Mouse (Mus musculus): ENCODE results near the gene Wtip. TPM values are rescaled to one million over a fixed set of nuclear protein-coding genes. Genes with fewer than 3 reads are reported as not detected.
"Not testable (repeated sequence)": the region's sequence is repeated elsewhere in the genome, so short reads cannot be mapped to it uniquely, and the experiment has no call there.

Gene Wtip
- 10 to 100 TPM; 24.4 to 28.6 TPM for total RNA-seq (2021)

DNA sequence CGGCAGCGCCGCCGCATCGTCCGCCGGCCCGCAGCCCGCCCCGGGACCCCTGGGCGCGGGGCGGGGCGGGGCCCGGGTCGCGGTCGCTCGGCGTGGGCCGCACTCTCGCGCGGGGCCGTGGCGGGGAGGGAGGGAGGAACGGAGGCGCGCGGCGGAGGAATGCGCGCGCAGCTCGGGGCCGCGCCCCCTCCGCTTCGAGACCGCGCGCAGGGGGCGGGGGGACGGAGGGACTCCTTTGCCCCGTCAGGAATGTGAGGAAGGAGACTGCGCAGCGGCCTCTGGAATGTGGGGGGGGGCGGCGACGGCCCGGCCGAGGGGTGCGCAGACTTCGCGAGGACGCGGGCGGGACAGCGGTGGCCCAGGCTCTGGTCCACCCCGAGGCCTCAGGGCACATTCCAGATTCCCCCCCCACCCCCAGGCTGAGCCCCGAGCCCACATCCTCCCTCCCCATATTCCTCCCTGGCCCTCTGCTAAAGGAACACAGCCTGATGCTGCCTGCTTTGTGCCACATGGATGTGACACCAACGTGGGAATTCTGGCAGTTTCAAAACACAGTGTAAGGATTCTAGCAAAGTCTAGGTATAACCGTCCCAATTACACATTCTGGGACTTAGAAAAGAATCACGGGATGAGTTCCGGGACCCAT lies at the start of gene Wtip:
Wtip (minus strand) TSS at position 152 of the 646 bp plus-strand sequence.
- peak; percentile 81 for DNase-seq
- intact Hi-C loops (cut with DNase I) = no loop called here

DNA sequence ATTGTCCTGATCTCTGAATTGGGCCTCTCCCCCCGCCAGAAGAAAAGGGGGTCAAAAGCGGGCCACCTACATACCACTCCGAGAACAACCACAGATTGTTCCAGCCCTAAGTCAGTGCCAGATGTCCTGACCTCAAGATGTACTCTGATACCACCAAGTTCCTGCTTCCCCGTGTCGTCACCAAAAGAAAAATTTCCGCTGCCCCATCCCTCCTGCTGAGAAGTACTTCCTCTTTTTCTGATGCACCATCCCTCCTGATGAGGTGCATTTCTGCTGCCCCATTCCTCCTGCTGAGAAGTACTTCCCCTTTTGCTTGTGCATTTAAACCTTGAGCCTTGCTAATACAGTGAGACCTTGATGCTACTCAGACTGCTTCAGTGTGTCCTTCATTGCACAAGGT lies 43.2 kb upstream of the Wtip start:
- DNase-seq; intact Hi-C loops (cut with DNase I): not testable (repeated sequence)

DNA sequence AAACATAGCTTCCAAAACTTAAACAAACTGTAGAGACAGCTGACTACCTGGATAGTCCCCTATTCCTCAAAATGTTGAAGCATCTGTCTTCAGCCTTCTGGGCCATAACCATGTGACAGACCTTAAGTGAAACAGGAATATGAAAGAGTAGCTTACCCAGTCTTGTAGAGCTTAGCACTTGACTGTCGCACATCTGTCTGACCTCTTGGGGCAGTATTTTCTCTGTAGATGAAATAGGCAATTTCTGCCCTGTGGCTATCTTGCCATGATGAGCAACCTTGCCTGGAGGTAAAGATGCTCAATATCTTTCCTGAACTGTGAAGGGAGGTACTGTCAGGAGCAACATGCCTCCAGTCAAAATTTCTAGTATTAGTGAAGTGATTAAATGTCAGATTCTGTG lies 39.2 kb upstream of the Wtip start:
- intact Hi-C loops (cut with DNase I) = no loop called here
- no peak for DNase-seq

- intact Hi-C loops (cut with DNase I) = no loop called here
- DNase-seq = no peak
These were observed 36.4 kb upstream of the Wtip start, which contains the start of gene Uba2 for GRCm38 (mm10) chr7:34169454-34169853. Gene Uba2, minus strand, starts transcription at chr7:34169599.

DNA sequence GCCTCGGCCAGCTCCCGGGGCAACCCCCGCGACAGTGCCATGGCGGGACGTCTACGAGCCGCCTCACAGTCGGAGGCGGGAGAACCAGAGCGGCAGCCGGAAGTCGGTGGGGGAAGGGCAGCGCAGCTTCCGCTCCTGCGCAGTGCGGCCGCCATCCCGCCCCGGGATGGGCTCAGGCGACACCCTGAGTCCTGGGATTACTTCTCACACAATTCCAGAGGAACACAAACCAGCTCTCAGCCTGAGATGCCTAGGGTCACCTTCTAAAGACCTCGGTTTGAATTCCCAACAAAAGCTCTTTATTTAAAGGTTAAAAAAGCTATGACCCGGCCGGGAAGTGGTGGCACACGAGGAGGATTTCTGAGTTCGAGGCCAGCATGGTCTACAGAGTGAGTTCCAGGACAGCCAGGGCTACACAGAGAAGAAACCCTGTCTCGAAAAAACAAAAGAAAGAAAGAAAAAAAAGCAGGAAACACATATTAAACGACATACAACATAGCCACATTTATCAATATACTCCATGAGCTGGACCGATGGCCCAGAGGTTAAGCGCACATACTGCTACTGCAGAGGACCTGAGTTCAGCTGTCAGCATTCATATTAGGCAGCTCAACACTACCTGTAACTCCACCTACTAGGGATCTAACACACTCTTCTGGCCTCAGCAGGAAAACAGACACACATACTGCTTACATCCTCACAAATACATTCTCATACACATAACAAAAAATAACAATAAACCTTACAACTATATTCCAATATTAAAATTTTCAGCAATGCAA lies 35.6 kb upstream of the Wtip start:
- peak; percentile 91 for DNase-seq
- intact Hi-C loops (cut with DNase I) = no loop called here

GRCm38 (mm10) chr7:34167766-34168469 lies 34.9 kb upstream of the Wtip start:
- intact Hi-C loops (cut with DNase I) = no loop called here

DNA sequence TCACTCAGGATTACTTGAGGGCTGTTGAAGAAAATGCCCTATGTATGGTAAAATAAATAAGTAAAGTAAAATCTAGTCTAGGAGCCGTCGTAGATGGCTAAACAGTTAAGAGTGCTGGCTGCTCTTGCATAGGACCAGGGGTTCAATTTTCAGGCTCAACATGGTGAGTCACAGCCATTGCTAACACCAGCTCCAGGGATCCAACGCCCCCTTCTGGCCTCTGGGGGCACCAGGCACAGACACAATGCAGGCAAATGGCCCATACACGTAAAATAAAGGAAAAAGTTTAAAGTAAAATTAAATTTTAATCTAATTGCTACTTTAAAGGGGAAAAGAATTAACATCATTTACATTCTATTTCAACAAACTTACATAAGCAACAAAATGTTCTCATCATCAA lies 33.8 kb upstream of the Wtip start:
- intact Hi-C loops (cut with DNase I) = no loop called here
- DNase-seq = peak; percentile 20

More at GRCm38 (mm10) chr7:34167766-34168469, 34.9 kb upstream of the Wtip start:
- DNase-seq = peak; percentile 8

DNA sequence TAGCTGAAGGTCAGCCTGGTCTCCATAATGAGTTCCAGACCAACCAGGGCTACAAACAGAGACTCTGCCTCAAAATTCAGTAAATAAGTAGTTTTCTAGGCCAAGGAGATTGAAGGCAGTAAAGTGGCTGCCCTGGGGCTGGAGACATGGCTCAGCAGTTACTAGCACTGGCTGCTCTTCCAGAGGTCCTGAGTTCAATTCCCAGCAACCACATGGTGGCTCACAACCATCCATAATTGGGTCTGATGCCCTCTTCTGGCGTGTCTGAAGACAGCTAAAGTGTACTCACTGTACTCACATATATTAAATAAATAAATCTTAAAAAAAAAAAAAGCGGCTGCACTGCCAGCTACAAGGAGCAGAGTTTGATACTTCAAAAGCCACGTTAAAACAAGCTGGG lies 32.9 kb upstream of the Wtip start:
- no peak for DNase-seq

DNA sequence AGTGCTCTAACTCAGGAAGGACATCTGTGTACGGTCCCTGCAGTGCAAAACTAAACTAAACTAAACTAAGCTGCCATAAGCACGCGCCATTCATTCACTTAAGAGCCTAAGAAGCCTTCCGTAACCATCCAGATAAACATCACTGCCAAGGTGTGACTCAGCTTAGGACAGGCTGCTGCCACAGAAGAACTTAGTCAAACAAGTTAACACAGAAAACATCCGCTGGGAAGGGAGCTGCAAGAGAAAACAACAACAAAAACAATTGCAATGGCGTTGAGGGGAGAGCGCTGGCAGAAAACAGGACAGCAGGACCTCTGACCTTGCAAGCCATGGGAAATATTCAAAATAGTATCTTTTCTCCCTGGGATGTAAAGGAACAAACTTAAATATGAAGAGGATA lies 31.6 kb upstream of the Wtip start:
- DNase-seq = no peak
- intact Hi-C loops (cut with DNase I) = no loop called here

More for the DNA sequence above, 32.9 kb upstream of the Wtip start:
- intact Hi-C loops (cut with DNase I) = no loop called here

GRCm38 (mm10) chr7:34159167-34159566 lies 26.1 kb upstream of the Wtip start:
- intact Hi-C loops (cut with DNase I) = no loop called here
- no peak for DNase-seq

- DNase-seq = no peak
- intact Hi-C loops (cut with DNase I) = no loop called here
These were observed 24.9 kb upstream of the Wtip start for GRCm38 (mm10) chr7:34157994-34158393.

DNA sequence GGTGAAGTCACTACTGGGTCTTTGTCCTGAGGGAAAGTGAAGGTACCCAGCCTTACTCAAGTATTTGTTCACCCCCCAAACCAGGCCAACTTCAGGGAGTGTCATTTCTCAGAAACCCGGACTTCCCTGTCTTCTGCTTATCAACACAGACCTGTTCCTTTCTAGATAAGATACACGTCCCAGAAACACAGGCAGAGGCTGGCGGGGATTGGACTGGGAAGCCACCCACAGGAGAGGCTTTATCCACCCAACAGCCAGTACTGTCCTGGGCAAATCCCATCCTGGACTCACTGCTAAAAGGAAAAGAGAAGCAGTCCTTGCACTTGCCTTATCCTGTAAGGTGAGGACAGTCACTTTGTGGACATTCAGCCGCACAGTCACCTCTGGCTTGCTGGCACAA lies 14.1 kb upstream of the Wtip start:
- intact Hi-C loops (cut with DNase I) = no loop called here
- no peak for DNase-seq

DNA sequence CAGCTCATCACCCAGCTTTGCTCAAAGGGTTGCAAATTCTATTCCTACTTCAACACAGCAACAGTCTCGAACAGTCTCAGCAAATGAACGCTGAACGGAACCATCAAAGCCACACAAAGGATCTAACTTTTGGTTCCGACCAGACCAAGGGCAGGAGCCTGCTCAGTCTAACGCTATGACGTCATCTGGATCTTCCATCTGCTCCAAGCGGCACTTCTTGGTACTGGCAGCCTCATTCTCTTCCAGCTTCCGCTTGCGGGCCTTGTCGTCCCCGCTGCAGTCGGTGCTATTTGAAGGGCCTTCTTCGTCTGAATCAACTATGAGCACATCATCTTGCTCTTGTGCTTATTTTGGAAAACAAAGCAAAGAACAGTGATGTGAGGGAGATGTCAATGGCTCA lies 8.1 kb upstream of the Wtip start:
- intact Hi-C loops (cut with DNase I) = no loop called here
- no peak for DNase-seq

DNA sequence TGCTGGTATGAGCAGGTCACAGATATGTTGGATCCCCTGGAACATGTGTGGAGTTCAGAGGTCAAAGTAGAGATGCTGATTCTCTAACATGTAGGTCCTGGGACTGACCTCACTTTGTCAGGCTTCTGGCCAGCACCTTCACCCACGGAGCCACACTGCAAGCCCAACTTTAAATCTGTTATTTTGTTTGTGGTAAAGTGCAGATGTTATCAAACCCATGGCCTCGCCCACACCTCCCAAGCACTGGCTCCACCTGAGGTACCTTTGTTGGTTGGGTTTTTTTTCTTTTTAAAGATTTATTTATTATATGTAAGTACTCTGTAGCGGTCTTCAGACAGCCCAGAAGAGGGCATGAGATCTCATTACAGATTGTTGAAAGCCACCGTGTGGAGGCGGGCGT lies 6.4 kb upstream of the Wtip start:
- no peak for DNase-seq
- intact Hi-C loops (cut with DNase I) = no loop called here

GRCm38 (mm10) chr7:34134336-34134735 lies 1.3 kb upstream of the Wtip start:
- intact Hi-C loops (cut with DNase I) = no loop called here
- peak; percentile 25 for DNase-seq

- intact Hi-C loops (cut with DNase I) = no loop called here
- peak; percentile 66 for DNase-seq
These were observed 551 bp downstream of the Wtip start for GRCm38 (mm10) chr7:34132355-34133079.

- intact Hi-C loops (cut with DNase I) = no loop called here
- DNase-seq = no peak
These were observed 1.1 kb downstream of the Wtip start for GRCm38 (mm10) chr7:34131959-34132354.

- intact Hi-C loops (cut with DNase I) = no loop called here
- DNase-seq = no peak
These were observed 1.9 kb downstream of the Wtip start for GRCm38 (mm10) chr7:34131118-34131517.

- intact Hi-C loops (cut with DNase I) = no loop called here
- no peak for DNase-seq
These were observed 6.8 kb downstream of the Wtip start for GRCm38 (mm10) chr7:34126291-34126690.

DNA sequence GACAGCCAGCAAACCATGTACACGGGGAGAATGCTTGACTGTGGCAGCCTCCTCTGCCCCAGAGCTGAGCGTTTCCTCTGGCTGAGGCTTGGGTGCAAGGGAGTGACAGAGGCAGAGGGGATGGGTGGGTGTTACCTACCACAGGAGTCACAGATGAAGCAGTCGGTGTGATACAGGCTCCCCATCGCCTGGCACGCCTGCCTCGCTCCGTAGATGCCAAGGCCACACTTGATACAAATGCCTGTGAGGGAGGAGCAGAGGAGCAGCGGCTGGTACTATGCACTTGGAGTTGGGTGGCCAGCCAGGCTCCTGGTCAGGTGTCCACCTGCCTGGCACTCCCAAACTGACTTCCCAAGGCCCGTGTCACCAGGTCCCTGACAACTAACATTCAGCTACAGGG lies 7.7 kb downstream of the Wtip start:
- intact Hi-C loops (cut with DNase I) = no loop called here
- DNase-seq = no peak
